Mouse (Mus musculus) hindbrain, embryonic 16.5 days (tissue): ENCODE measurements around the gene Morn1. TPM values are rescaled to one million over a fixed set of nuclear protein-coding genes. Genes with fewer than 3 reads are reported as not detected.

Experiments used
- ATAC-seq: fragments of 200-750 bp; cut with Nextera tagmentation; 2 replicates; pipeline ENCODE4 v1.8.0; 2017; ENCODE audit warnings: moderate TSS enrichment, moderate library complexity
- H3K27ac ChIP-seq: fragments of 300-500 bp; sonication (generic); 2 replicates; pipeline ENCODE4 v1.5.1; 2014; ENCODE audit warnings: low read depth, mild to moderate bottlenecking, control low read depth, low read length, moderate library complexity
- H3K27me3 ChIP-seq: fragments of 300-500 bp; sonication (generic); replicated peaks from 2 replicates; pipeline ENCODE4 v1.6.1; 2014; ENCODE audit warnings: low read length; ENCODE audit not compliant: control insufficient read depth, insufficient read depth
- H3K36me3 ChIP-seq: fragments of 300-500 bp; sonication (generic); 2 replicates; pipeline ENCODE4 v1.6.1; 2014; ENCODE audit warnings: mild to moderate bottlenecking, low read length, moderate library complexity, mixed read lengths; ENCODE audit not compliant: control insufficient read depth, insufficient read depth
- H3K4me1 ChIP-seq: fragments of 300-500 bp; sonication (generic); 2 replicates; pipeline ENCODE4 v1.6.1; 2014; ENCODE audit warnings: low read depth, low read length; ENCODE audit not compliant: control insufficient read depth, insufficient read depth
- H3K4me2 ChIP-seq: fragments of 300-500 bp; sonication (generic); 2 replicates; pipeline ENCODE4 v1.6.1; 2014; ENCODE audit warnings: mild to moderate bottlenecking, low read length, control low read depth, moderate library complexity
- H3K4me3 ChIP-seq: fragments of 300-500 bp; sonication (generic); 2 replicates; pipeline ENCODE4 v1.5.1; 2014; ENCODE audit warnings: mild to moderate bottlenecking, low read length, control low read depth, moderate library complexity
- H3K9ac ChIP-seq: fragments of 300-500 bp; sonication (generic); 2 replicates; pipeline ENCODE4 v1.6.1; 2014; ENCODE audit warnings: low read depth, mild to moderate bottlenecking, control low read depth, low read length, moderate library complexity
- H3K9me3 ChIP-seq: fragments of 300-500 bp; sonication (generic); 2 replicates; pipeline ENCODE4 v1.6.1; 2014; ENCODE audit warnings: mild to moderate bottlenecking, low read length, moderate library complexity; ENCODE audit not compliant: control insufficient read depth
- WGBS: fragments of 180-500 bp; shearing (Covaris S2); extraction: QIAGEN DNeasy Blood & Tissue Kit; methylation state at CpG from one replicate; pipeline ENCODE4 v1.1.7; 2014; 5-methylcytosine and 5-hydroxymethylcytosine counted together
- polyA plus RNA-seq: library from polyadenylated mRNA; unstranded; fragments of >200 nt; fragmentation: Nextera tagmentation; extraction: Ambion mirVana; gene quantifications from 2 replicates; pipeline ENCODE4 v1.2.1, GENCODE M21; 2015

The Morn1 gene
- polyA plus RNA-seq, 1 experiment from 2014 or later, result 9.5 TPM

DNA sequence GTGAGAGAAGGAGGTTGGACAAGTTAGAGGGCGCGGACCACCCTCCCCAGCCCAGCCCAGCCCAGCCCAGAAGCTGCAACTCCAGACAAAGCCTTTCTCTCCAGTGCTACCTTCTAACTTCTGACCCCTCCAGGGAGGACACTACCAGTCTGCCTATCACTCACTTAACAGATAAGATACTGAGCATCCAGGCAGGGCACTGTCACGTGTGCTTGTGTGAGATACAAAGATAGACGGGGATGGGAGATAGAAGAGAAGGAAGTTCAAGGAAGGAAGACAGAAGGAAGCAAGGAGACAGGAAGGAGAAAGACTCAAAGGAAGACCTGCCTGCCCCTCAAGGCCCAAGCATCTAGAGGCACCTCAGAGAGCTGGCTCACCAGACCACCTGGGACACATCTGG is 62.1 kb downstream of the Morn1 start:
- no peak overlapping the region for H3K4me2 ChIP-seq
- 0 out of 2 replicates have a peak, but pooled peaks cover 4% of the 10 kb centered on the region for H3K36me3 ChIP-seq
- 91% methylated on average over 4 of the region's 4 CpGs for WGBS
- no peak overlapping the region for H3K9ac ChIP-seq
- H3K27me3 ChIP-seq, result no peaks in the 10 kb centered on the region
- H3K9me3 ChIP-seq, result no peaks in the 10 kb centered on the region
- no peak overlapping the region for H3K4me3 ChIP-seq
- no peak overlapping the region for H3K27ac ChIP-seq
- no peak for ATAC-seq
- peaks cover 31% of the 10 kb centered on the region for H3K4me1 ChIP-seq

DNA sequence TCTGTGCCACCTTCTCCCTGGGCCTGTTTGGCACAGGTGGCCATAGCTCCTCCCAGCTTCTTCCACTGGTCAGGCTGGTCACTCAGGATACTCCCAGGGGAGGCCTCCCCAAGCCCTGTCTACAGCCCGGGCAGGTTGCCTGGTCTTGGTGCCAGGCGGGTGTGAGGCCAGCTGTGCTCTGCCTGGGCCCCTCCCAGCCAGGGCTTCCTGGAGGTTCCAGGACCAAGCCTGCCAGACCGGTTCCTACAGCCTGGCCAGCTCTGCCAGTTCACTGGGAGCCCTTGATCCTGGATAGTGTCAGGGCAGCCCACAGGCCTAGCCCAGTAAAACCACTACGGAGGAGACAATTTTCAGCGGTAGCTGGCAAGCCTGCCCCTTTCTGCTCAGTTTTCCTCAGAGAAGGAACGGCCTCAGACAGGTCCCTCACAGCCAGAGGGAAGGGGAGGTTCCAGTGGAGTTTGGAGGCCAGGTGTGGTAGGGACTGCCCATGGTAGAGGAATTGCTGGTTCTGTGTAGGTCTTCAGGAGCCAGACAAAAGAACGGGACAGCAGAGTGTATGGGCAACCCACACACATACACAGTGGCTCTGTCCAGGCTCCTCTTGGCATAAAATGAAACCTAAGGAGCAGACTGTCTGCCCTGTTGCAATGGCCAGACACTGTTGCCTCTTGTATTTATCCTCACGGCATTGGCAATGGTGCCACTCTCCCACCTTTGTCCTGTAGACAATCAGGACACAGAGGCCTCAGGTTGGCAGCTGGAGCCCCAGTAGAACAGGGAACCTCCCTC is 62.7 kb downstream of the Morn1 start:
- ATAC-seq, result no peak
- no peaks in the 10 kb centered on the region for H3K9me3 ChIP-seq
- 0 out of 2 replicates have a peak, but pooled peaks cover 4% of the 10 kb centered on the region for H3K36me3 ChIP-seq
- H3K4me1 ChIP-seq, result peaks cover 26% of the 10 kb centered on the region
- H3K27me3 ChIP-seq, result no peaks in the 10 kb centered on the region
- H3K27ac ChIP-seq, result no peak overlapping the region
- WGBS, result 66% methylated on average over 8 of the region's 8 CpGs
- no peak overlapping the region for H3K9ac ChIP-seq
- no peak overlapping the region for H3K4me3 ChIP-seq
- no peak overlapping the region for H3K4me2 ChIP-seq

DNA sequence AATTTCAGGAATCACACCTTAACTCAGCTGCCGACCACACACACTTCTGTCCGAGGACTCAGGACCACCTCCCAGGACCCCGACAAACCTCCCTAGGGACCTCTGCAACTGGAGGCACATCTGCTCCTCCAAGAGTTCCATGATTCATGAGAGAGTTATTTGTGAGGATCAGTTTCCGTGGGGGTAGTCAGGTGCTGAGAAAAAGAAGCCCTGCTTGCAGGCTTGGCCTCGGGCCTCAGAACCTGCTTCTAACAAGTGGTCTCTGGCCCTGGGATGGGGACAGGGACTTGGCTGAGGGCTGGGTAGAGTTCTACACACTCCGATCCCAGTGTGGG is 63.5 kb downstream of the Morn1 start:
- no peak overlapping the region; the same call in 1 of the 2 replicates for H3K9ac ChIP-seq
- no peak overlapping the region for H3K27ac ChIP-seq
- H3K9me3 ChIP-seq, result no peaks in the 10 kb centered on the region
- H3K36me3 ChIP-seq, result peaks cover 5% of the 10 kb centered on the region
- H3K4me3 ChIP-seq, result no peak overlapping the region
- WGBS, result 72% methylated on average over 6 of the region's 6 CpGs
- H3K4me1 ChIP-seq, result peaks cover 20% of the 10 kb centered on the region
- H3K4me2 ChIP-seq, result peak overlapping the region; percentile 61; the same call in 1 of the 2 replicates
- H3K27me3 ChIP-seq, result no peaks in the 10 kb centered on the region
- no peak for ATAC-seq

- H3K4me3 ChIP-seq, result peak overlapping the region; percentile 31
Measured at GRCm38 (mm10) chr4:155150276-155151113, 64.1 kb downstream of the Morn1 start.

DNA sequence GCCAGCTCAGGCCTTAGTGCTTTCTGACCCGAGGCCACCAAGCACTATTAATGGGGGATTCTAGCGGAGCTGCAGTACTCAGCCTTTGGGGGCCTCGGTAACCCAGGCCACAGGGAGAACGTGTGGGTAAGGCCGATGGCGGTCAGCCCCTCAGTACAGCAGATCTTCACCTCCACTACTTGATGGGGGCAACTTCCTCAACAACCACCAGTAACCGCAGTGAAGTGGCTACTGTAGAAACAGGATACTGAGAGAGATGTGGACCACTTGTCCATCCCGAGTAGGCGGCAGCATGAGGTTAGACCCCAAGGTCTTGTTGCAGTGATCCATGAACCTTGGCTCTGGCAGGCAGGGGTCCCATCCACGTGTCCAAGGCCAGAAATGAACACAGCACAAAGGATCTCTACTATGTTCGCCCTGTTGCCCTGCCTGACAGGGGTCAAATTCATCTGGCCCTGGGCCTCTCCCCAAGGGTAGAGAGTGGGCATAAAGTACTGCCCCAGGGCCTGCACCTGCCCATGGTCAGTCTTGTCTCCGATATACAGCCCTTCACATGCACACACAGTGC is 64.9 kb downstream of the Morn1 start:
- Histone ChIP-seq H3K27me3 (no peaks in the 10 kb centered on the region), H3K4me1 (peaks cover 16% of the 10 kb centered on the region), H3K4me3 (peak overlapping the region; percentile 31), H3K9ac (peak overlapping the region; percentile 58), H3K9me3 (no peaks in the 10 kb centered on the region), H3K4me2 (peak overlapping the region; percentile 61), H3K36me3 (peaks cover 12% of the 10 kb centered on the region), H3K27ac (no peak overlapping the region)
- 50% methylated on average over 12 of the region's 12 CpGs for WGBS
- no peak for ATAC-seq

More at GRCm38 (mm10) chr4:155150276-155151113, 64.1 kb downstream of the Morn1 start:
- peak; percentile 74 for ATAC-seq
- Histone ChIP-seq H3K9ac (peak overlapping the region; percentile 58), H3K36me3 (peaks cover 7% of the 10 kb centered on the region), H3K27me3 (no peaks in the 10 kb centered on the region), H3K27ac (peak overlapping the region; percentile 32; the same call in 1 of the 2 replicates), H3K4me1 (peaks cover 16% of the 10 kb centered on the region), H3K9me3 (no peaks in the 10 kb centered on the region), H3K4me2 (peak overlapping the region; percentile 61)
- 8% methylated on average over 56 of the region's 73 CpGs for WGBS

- peaks cover 17% of the 10 kb centered on the region for H3K36me3 ChIP-seq
- no peak overlapping the region for H3K4me2 ChIP-seq
- 61% methylated on average over 4 of the region's 4 CpGs for WGBS
- no peak overlapping the region for H3K4me3 ChIP-seq
- H3K9me3 ChIP-seq, result no peaks in the 10 kb centered on the region
- no peak overlapping the region for H3K27ac ChIP-seq
- H3K9ac ChIP-seq, result no peak overlapping the region
- H3K4me1 ChIP-seq, result peaks cover 16% of the 10 kb centered on the region
- no peaks in the 10 kb centered on the region for H3K27me3 ChIP-seq
- no peak for ATAC-seq
Measured at GRCm38 (mm10) chr4:155151845-155152244, 65.5 kb downstream of the Morn1 start.

DNA sequence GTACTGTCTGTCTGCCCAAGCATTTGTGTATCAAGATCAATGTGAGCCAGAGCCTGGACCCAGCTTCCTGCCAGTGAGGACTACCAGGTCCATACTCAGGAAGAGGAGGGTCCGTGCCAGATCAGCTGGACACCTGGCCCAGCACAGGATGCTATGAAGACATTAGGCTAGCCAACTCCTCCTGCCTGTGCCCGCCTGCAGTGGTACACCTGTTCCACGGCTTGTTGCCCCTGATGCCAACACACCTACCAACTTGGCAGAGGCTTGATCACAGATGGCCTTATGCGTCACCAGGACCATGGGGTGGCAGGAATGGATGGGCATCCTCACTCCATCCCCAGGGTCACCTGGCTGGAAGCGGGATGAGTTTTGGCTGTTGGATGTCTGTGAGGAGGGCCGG is 66.1 kb downstream of the Morn1 start:
- Histone ChIP-seq H3K4me1 (peaks cover 16% of the 10 kb centered on the region), H3K36me3 (peaks cover 22% of the 10 kb centered on the region), H3K27ac (no peak overlapping the region), H3K9ac (no peak overlapping the region), H3K4me3 (no peak overlapping the region), H3K9me3 (no peaks in the 10 kb centered on the region), H3K4me2 (no peak overlapping the region), H3K27me3 (no peaks in the 10 kb centered on the region)
- no peak for ATAC-seq
- WGBS, result 93% methylated on average over 6 of the region's 6 CpGs

- Histone ChIP-seq H3K9me3 (no peaks in the 10 kb centered on the region), H3K4me2 (no peak overlapping the region), H3K4me3 (no peak overlapping the region), H3K27me3 (no peaks in the 10 kb centered on the region), H3K9ac (no peak overlapping the region), H3K4me1 (peaks cover 16% of the 10 kb centered on the region), H3K27ac (no peak overlapping the region), H3K36me3 (peaks cover 26% of the 10 kb centered on the region)
- ATAC-seq, result no peak
- 85% methylated on average over 3 of the region's 3 CpGs for WGBS
Measured at GRCm38 (mm10) chr4:155153389-155154072, 67.2 kb downstream of the Morn1 start.
